Mouse (Mus musculus) embryo, embryonic 9.5 days (tissue): ENCODE data around the gene Nrf1.

Experiments used
- DNase-seq: peaks from one replicate; pipeline ENCODE4 v3.0.0-alpha.2; 2017; ENCODE audit errors: extremely low spot score

The Nrf1 gene

DNA sequence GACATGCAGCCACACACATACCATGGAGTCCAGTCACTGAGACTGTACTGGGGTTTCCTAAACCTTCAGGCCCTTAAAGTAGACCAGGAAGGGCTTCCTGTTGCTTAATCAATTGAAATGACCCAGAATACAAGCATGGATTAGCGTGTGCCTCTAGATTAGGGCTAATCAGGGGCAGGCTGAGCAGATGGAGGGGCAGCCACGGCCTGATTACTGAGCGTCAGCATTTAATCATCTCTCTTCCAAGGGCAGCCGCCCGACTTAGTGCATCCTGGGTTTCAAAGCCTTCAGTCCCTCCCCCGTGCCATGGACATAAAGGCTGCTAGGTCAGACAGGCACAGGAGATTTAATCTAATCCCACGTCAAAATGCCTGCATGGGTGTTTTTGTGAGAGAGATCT, 99.3 kb downstream of the Nrf1 start:
- no peak for DNase-seq

DNA sequence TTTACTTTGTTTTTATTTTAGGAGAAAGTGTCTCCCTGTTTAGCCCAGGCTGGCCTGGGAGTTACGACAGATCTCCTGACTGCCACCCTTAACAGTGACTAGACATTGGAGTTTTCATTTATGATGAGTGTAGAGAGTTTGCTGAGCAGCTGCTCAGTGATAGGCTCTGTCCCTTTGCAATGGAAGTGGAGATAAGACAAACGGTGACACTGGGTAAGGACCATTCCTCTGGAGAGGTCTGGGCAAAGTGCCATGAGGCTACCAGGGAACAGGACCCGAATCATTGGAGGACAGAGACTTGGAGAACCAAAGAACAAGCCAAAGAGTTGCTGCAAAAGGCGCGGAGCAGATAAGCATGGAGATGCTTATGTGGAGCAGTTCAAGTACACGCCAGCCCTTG, 100.0 kb downstream of the Nrf1 start:
- no peak for DNase-seq

DNA sequence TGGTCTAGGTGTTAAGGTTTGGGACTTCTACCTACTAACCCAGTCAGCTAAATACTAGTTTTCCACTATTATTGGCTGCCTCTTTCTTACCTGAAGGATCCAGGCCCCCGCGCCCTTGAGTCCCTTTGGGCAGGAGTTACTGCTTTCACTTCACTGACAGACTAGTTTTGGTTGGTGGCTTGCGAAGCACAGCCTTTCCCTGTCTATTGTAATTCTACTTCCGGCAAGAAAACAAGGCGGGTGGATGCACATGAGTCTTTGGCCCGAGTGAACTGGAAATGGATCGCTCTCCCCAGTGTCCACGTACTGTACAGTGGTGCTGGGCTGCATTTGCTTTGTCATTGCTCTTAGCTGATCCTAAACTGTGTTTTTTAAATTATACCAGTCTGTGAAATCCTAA, 102.7 kb downstream of the Nrf1 start:
- DNase-seq, result no peak

DNA sequence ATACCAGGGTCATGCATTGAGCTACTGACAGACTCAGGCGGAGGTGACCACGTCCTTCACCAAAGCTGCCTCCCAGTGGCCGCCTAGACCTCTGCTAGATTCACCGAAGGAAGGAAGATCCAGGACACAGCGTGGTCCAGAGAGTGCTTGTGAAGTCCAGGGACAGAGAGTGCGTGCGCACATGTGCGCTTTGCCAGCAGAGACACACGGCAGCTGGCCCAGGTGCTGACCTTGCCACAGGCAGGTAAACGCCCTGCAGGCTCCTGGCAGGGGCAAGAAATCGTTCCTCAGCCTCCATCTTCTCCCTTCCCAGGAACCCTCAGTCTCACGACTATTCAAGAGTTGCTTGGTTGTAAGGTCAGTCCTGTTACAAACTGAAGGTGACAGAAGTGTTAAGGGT, 104.4 kb downstream of the Nrf1 start:
- DNase-seq, result no peak

DNA sequence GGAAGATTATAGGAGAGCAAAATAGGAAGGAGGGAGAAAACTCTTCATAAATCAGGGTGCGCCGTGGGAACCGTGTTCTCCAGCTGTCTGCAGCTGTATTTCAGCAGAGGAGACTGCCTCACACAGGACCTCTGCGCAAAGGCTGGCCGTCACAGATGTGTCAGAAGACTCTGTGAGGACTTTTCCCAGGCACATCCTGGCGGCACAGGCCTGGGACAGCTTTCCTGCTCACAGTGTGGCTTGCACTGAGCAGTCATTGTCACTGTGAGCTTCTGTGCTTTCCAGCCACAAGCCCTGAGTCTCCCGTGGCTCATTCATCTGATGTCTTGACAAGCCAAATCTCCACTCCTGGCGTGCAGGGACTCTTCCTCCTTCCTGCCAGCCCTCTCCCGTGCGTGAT, 104.9 kb downstream of the Nrf1 start:
- no peak for DNase-seq

DNA sequence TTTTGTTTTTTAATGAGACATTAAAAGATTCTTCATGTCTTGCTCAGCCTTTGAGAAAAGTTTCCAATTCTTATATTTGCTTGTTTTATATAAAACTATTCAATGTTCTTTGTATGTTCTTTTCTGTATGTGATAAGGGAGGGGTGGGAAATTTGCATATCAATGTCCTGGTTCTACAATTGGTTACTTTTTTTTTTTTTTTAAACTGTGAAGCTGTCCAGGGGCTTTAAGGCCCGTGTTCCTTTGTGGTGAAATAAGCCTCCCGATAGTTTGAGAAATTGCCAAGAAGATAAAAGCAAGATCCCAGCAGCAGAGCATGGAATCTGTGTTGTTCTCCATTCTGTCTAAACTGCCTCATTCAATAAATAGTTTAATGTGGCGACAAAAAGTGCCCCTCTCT, 105.3 kb downstream of the Nrf1 start:
- DNase-seq, result no peak

DNA sequence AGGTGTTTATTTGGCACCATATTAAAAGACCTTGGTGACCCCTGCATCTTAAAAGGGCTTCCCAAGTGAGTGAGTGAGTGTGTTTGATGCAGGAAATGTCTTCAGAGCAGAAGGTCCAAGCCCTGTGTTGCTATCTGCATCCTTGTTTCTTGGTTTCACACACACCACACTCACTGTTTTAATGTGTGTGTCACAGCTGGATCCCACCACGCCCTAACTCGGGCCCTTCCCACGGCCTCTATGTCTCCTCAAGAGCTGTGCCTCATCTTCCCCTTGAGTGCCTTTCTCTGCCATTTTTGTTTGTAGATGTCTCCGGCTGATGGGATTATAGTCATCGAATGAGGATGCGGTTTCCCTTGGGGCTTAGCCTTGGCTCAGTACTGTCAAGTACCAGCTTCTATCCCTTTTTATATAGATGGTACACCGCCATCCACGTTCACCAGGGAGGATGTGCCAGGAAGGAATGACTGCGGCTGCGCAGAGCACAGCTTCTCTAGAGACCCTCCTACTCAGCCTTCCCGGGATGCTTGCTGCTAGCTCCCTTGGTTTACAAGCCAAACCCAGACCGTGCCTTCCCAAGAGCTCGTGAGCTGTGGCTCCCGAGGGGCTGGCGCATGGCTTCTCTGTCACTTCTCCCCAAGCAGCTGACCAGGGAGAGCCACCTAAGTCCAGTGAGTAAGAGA, 106.1 kb downstream of the Nrf1 start:
- no peak for DNase-seq

DNA sequence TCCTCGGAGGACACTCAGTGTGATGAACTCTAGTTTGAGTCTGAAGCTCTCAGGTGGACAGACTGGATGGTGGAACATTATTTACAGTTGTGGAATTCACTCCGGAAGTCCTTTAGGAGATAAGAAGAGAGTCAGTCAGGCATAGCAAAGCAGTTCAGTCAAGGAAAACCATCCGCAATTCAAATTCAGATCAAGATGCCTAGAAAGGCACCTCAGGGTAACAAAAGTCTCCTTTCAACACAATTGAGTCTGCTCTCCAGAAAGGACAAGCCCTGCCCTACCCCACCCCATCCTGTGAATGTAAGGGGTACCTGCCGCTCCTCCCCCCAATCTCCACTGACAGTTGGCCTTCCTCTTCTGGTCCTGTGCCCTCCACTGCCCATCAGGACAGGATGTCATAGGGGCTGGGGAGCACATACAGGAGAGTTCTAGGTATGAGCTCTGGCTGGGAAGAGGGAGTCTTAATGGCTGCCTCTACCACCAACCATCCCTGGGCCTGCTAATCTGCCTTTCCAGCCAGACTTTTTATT, 111.8 kb downstream of the Nrf1 start:
- no peak for DNase-seq

DNA sequence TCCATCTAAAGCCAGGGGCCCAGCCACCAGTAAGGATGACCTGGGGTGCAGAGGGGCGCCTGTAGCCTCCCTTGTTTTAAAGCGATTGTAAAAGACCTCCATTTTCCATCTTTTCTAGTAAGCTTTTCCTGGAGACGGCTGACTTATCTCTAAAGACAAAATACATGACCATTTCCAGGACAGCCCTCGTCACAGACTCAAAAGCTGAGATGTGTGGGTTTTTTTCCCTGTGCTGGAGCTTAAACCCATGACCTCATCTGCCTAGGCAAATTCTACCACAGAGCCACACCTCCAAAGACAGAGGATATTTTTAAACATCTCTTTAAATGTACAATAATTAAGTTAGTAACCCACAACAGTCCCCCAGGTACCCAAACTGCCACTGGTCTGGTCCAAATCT, 112.6 kb downstream of the Nrf1 start:
- DNase-seq, result no peak

DNA sequence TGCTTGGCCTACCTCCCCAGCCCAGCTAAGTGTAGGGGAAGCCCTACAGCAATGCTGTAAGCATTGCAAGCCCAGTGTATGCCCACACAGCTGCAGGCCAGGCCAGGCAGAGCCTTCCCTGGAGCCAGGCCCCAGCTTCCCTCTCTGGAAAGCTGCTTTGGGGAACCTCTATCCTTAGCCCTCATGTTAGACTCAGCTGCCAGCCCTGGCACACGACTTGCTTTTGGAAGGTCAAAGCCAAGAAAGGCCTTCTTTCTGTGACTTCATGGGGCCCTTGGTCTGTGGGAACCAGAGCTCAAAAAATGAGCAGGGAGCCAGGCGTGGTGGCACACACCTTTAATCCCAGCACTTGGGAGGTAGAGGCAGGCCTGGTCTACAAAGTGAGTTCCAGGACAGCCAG, 113.8 kb downstream of the Nrf1 start:
- no peak for DNase-seq

DNA sequence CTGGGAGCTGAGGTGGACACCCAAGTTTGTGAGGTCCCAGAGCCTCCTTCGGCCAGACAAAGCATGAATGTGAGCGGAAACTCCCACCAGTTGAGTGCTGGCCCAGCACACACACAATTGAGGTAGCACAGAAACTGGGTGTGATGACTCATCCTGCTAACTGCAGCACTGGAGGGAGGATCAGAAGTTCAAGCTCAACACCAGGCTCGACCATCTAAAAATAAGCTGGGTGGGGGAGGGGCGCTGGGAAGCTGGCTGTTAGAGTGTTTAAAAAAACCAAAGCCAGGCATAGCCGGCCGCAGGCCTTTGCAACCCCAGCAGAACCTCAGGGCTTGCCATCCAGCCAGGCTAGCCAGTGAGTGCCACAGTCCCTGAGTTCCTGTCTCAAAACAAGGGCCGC, 114.3 kb downstream of the Nrf1 start:
- no peak for DNase-seq

DNA sequence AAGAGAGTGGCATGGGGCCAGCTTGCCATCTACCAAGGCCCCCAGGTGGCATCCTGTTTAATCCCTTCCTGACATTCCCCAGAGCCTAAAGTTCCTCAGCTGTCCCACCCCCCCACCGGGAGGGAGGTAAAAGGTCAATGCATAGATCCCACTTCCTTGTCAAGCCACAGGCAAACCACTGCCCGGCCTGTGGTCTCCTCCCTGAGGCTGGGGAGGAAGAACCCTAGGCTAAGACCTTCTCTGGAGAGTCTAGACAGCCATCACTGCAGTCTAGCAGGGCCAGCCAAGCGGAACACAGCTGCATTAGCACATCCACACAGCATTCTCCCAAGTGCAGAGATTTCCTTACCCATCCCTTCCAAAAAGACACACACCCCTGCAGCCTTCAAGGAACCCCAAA, 118.6 kb downstream of the Nrf1 start:
- no peak for DNase-seq

DNA sequence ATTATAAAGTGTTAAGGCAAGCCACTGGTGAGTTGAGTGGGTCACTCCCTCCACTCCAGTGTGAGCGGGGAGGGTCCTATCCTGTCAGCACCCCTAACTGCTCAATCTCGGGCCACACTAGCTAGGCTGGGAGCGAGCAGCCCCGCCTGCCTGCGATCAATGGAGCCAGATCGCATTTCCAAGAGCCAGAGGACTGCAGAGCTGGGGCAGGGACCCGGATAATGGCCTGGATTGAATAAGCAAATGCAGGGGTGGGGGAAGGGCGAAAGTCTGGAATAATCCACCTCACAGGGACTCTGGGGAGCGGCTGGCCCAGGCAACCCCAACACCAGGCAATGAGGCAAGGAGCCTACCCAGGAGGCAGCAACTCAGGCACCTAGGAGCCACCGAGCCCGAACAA, 119.4 kb downstream of the Nrf1 start:
- DNase-seq, result peak; percentile 44

DNA sequence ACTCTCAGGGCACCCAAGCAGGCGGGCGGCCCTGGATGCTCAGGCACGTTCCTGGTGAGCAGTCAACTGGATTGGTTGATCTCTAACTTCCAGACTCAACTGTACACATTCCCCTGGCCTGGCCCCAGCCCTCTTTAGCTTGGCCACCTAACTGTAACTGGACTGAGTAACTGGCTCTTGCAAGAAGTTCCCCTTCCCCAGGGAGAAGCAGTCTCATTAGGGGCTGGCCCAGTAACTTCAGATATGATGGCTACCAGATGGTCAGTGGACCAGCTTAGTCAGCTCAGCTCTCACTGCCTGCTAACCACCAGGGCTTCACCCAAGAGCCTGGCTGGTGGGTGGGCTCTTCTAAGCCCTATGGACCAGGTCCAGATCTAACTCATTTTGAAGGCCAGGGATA, 120.5 kb downstream of the Nrf1 start:
- no peak for DNase-seq

DNA sequence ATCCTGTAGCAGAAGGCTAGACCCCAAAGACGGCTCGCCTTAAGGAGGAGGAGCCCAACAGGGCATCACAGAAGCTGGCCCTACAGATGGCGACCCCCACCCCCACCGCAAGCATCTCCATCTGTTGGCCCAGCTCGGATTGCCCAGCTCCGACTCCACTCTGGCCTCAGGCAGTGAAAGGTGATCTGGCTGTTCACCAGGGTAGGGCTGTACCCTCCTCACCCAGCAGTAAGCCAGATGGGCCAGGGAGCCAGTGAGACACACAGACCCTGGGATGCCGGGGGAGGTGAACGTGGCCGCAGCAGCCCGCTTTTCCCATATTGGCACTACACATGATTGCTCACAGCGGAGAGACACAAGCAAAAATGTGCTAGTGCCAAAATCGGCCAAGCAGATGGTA, 121.4 kb downstream of the Nrf1 start:
- DNase-seq, result no peak

DNA sequence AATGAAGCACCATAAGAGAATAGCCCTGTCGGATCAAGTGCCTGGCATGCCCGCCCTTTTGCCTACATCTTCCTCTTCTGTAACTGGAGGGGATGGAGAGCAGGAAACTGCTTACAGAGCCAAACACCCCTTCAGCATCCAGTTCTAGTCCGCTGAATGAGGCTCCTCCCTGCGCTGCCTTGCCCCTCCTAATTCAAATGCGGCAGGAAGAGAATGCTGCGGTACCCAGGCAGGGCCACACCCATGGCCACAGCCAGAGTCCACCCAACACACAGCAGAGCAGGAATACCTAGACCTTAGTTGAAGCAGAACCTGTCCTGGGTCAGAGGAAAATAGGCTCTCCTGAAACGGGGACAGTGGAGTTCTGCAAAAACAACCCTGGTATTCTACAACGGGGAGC, 123.4 kb downstream of the Nrf1 start:
- DNase-seq, result no peak

DNA sequence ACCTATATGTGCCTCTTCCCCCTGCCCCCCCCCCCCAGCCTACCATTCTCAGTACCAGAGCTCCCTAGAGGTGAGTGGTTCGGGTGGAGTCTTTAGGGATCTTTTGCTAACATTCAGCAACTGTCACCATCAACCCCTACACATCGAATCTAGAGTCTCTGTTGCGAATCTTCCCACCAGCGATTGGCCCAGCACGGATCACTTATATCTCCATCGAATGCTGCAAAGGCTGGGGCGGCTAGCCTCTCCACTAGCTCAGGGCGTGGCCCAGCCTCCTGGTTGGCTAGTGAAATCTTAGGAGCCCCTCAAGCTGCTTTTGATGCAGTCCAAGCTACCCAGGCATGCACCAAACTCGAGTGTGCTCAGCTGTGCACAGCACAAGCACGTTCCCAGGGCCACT, 124.2 kb downstream of the Nrf1 start:
- no peak for DNase-seq

DNA sequence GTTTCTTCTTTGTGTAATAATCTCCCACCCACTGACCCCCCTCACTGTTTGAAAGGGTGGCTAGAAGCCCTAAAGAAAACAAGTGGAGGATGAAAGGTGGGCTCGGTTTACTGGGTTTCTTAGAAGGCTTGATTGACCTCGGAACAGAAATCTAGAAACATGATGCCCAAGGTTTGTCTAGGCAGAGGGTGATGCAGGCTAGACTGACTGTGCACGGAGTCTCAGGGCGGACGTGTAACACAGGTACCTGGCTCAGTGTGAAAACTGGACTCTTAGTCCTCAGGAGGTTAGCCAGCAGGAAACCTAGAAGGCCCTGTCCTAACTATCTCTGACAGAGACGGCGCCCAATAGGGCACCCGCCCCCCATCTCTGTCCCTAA, 124.6 kb downstream of the Nrf1 start:
- no peak for DNase-seq

DNA sequence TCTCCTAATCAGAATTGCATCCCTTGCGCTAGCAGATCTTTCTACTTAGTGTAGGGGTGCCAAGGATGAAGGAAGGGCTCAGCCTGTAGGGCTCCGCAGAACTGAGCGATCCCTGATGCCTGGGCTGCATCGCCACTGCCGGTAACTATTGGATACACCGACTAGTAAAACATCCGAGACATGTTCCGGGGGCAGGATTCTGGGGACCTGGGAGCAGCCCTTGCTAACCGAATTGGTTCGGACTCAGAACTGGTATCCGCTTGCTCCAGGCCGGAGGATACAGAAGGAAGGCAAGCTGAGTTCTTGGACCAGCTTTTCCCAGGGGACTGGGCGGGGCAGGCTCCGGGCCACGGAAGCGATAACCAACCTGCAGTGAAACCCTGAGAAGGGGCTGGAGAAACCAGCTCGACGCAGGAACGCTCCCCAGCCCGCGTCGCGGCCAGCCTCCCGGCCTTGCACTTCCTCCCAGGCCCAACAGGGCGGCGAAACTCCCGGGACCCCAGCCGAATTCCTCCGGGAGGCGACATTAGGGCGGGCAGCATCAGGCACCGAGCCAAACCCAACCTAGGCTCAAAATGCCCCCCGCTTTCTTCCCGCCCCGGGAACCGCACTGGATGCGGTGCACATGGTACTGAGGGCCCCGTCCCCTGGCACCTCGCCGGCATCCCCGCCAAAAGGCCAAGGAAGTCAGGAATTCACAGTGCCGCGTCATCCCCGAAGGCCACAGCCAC, 125.2 kb downstream of the Nrf1 start:
- DNase-seq, result peak; percentile 53

DNA sequence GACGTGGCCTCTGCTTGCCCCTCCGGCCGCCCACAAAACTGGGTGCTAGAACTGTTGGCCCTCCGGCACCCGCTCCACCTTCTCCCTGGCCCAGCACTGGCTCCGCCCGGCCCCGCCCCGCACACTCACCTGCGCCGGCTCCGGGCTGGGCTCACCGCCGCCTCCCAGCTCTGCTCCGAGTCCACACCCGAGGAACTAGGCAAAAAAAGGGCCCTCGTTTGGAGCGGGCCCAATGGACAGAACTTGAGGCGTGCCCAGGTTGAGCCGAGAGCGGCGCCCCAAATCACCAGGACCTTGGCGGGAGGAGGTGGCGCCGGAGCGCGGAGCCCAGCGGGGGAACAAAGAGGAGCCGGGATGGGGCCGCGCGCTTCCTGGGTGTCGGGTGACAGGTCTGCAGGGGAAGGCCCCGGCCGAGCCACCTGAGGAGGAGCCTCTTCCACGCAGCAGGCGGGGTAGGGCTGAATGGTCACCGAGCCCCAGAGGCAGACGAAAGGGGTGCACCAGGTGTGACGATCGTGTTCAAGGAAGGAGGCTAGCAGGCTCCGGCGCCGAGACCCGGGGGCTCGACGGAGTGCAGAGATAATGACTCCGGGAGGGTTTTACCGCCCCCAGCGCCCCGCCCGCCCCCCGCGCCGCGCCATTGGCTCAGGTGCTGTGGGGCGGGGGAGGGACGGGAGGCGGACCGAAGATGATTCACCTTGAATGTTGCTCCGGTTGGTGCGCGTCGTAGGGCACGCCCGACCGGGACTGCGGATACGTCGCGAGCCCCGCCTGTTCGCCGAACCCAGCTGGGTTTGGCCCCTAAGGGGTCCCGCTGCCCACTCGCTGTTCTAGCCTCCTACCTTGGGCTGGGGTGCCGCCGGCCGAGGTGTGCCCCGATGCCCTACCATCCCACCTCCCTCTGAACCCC, 126.0 kb downstream of the Nrf1 start:
- DNase-seq, result peak; percentile 59

DNA sequence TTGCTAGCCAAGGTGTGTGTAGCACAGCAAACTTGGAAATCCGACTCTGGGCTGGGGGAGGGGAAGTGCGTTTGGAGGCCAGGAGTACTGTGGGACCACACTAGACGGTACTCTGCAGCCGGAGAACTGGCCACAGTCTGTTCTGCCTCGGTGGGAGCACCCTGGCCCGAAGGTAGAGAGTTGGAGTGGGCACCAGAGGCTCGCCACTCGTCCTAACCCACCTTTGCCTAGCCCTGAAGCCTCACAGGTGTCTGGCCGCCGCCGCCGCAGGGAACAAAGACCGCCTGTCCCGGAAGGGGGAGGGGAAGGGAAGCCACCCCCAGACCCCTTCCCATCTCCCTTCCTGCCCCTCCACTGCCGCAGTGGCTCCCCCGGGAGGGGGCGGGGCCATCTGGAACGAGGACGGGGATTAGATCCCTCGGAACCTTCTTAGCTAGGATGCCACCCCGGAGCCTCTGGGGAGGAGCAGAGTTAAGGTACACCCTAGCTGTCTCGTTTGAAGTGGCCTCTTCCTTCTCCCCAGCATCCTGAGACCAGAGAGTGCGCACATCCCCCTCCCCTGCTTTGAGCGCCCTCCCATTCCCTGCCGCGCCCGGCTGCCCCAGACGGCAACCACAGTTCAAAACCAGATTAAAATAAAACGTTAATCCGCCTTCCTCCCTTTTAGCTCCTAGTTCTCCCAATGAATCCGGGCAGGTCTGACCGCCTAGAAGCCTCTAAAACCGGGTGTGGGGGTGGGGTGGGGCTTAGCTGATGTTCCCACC, 126.9 kb downstream of the Nrf1 start:
- peak; percentile 59 for DNase-seq
